Mouse (Mus musculus): ENCODE results near the gene Psmd13. TPM values are rescaled to one million over a fixed set of nuclear protein-coding genes. Genes with fewer than 3 reads are reported as not detected.
"Not testable (repeated sequence)": the region's sequence is repeated elsewhere in the genome, so short reads cannot be mapped to it uniquely, and the experiment has no call there.

The Psmd13 gene
- polyA plus RNA-seq, 1 experiment from 2014 or later, result 374 TPM

DNA sequence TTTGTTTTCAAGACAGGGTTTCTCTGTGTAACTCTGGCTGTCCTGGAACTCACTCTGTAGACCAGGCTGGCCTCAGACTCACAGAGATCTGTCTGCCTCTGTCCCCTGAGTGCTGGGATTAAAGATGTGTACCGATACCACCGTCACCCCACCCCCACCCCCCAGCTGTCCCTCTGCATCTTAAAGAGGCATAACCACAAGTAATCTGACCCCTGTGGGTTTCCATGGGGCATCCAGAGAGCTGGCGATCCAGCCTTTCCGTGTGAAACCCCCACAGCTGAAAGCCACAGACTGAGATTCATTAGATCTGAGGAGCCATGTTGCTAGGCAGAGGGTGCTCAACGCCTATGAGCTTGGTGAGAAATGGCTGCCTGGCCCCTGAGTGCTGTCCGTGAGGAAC is 21.8 kb upstream of the Psmd13 start:
- Histone ChIP-seq H3K4me1 (peaks cover 29% of the 10 kb centered on the region), H3K36me3 (replicated peaks) (peaks cover 68% of the 10 kb centered on the region), H3K27me3 (ENCODE audit: poor library complexity, severe bottlenecking) (no peaks in the 10 kb centered on the region), H3K4me3 (no peak overlapping the region), H3K27ac (no peak overlapping the region), H3K9me3 (no peaks in the 10 kb centered on the region)
- DNase-seq (ENCODE audit: extremely low spot score, low spot score), result no peak
- 87% methylated on average over 6 of the region's 6 CpGs for WGBS

DNA sequence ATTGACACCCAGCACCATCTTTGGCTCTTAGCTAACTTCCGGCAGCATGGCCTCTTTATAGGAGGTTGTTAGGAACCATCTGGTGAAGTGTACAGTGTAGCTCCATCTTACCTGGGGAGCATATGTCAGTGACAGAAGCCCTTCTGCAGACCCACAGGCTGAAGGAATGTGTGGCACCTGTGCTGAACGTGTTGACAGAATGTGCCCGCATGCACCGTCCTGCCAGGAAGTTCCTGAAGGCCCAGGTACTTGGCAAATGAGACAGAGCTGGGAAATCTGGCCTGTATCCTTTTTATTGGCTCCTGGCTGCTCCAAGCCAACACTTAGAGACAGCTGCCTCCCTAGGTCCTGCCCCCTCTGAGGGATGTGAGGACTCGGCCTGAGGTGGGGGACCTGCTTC is 21.0 kb upstream of the Psmd13 start:
- no peaks in the 10 kb centered on the region for H3K27me3 ChIP-seq (ENCODE audit: poor library complexity, severe bottlenecking)
- H3K4me1 ChIP-seq, result peaks cover 22% of the 10 kb centered on the region
- no peaks in the 10 kb centered on the region for H3K9me3 ChIP-seq
- H3K4me3 ChIP-seq, result no peak overlapping the region
- WGBS, result 91% methylated on average over 5 of the region's 5 CpGs
- H3K27ac ChIP-seq, result no peak overlapping the region
- peaks cover 75% of the 10 kb centered on the region for H3K36me3 ChIP-seq (replicated peaks)
- no peak for DNase-seq (ENCODE audit: extremely low spot score, low spot score)

DNA sequence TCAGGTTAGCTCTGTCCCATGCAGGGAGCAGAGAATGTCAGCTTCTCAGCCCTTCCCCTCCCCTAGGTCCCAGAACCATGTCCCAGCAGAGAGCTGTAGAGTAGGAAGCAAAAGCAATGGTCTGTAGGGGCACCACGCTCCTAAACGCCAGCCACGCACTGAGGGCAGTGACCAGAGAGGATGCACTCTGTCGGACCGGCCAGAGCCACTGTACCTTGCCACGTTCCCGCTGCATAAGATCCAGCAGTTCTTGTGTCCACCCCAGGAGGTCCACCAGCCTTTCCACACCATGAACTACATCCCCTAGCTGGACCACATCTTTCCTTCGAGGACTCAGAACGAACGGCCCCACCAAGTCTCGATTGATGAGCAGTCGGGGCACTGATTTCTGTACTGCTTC is 17.0 kb upstream of the Psmd13 start:
- H3K9me3 ChIP-seq, result no peaks in the 10 kb centered on the region
- WGBS, result 87% methylated on average over 12 of the region's 12 CpGs
- no peaks in the 10 kb centered on the region for H3K27me3 ChIP-seq (ENCODE audit: poor library complexity, severe bottlenecking)
- H3K27ac ChIP-seq, result no peak overlapping the region
- H3K4me3 ChIP-seq, result no peak overlapping the region
- peaks cover 77% of the 10 kb centered on the region for H3K36me3 ChIP-seq (replicated peaks)
- no peaks in the 10 kb centered on the region for H3K4me1 ChIP-seq
- no peak for DNase-seq (ENCODE audit: extremely low spot score, low spot score)

DNA sequence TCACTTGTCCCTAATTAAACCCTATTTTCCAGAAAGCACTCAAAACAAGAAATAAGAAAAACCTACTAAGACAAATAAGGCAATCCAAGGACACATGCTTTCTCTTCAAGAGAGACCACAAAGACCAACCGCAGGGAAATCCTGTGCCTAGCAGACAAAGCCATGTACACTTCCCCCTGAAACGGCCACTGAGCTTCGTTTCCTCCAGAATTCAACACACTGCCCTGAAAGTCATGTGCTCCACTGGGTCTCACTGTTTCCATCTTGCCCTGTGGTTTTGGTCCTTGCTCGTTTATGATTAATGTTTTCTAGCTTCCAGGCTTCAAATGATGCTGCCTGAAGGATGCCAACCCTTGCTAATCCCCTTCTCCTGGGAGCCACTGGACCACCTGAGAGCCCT is 7.5 kb upstream of the Psmd13 start:
- Histone ChIP-seq H3K4me1 (no peaks in the 10 kb centered on the region), H3K9me3 (no peaks in the 10 kb centered on the region), H3K36me3 (replicated peaks) (peaks cover 41% of the 10 kb centered on the region), H3K4me3 (no peak overlapping the region), H3K27me3 (ENCODE audit: poor library complexity, severe bottlenecking) (no peaks in the 10 kb centered on the region), H3K27ac (no peak overlapping the region)
- WGBS, result 89% methylated on average over 4 of the region's 4 CpGs
- no peak for DNase-seq (ENCODE audit: extremely low spot score, low spot score)

DNA sequence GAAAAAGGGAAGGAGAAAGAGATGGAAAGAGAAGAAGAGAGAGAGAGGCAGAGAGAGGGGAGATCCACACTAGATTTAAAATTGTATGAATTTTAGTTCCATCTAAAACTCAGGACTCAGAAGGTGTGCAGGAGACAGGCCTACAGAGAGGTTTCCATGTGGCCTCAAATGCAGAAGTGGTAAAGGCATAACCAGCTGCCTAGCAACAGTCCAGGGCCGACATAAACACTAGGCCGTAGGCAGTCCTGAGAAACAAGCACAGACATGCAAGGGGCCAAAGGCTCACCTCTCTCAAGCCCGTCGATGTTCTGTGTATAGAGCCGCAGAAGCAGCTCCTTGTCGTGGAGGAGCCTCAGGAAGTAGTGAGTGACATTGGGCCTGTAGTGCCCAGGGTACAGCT is 4.4 kb upstream of the Psmd13 start:
- H3K9me3 ChIP-seq, result no peaks in the 10 kb centered on the region
- WGBS, result 93% methylated on average over 6 of the region's 6 CpGs
- DNase-seq (ENCODE audit: extremely low spot score, low spot score), result no peak

DNA sequence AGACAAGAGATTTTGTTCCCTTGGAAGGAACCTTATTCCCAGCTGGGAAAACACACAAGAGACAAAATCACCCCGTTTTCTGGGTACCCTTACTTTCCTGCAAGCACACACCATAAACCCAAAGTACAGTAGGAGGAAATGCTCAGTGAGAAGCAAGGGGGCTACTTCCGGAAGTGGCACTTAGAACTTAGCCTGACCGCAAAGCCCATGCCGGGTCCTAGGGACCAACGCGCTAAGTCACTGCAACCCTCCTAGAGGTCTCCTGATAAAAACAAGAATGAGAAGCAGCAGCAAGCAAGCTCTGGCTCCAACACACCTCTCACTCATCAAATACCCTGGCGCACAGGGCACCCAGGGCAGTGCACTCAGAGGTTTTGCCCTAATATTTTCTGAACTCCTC is 2.4 kb upstream of the Psmd13 start:
- peaks cover 20% of the 10 kb centered on the region for H3K4me1 ChIP-seq
- H3K27ac ChIP-seq, result no peak overlapping the region
- no peaks in the 10 kb centered on the region for H3K27me3 ChIP-seq (ENCODE audit: poor library complexity, severe bottlenecking)
- 89% methylated on average over 7 of the region's 7 CpGs for WGBS
- H3K36me3 ChIP-seq (replicated peaks), result peaks cover 39% of the 10 kb centered on the region
- DNase-seq (ENCODE audit: extremely low spot score, low spot score), result no peak
- H3K9me3 ChIP-seq, result no peaks in the 10 kb centered on the region
- no peak overlapping the region for H3K4me3 ChIP-seq

More for the DNA sequence above, 4.4 kb upstream of the Psmd13 start:
- Histone ChIP-seq H3K36me3 (replicated peaks) (peaks cover 36% of the 10 kb centered on the region), H3K27me3 (ENCODE audit: poor library complexity, severe bottlenecking) (no peaks in the 10 kb centered on the region), H3K4me3 (no peak overlapping the region), H3K4me1 (peaks cover 8% of the 10 kb centered on the region), H3K27ac (no peak overlapping the region)

DNA sequence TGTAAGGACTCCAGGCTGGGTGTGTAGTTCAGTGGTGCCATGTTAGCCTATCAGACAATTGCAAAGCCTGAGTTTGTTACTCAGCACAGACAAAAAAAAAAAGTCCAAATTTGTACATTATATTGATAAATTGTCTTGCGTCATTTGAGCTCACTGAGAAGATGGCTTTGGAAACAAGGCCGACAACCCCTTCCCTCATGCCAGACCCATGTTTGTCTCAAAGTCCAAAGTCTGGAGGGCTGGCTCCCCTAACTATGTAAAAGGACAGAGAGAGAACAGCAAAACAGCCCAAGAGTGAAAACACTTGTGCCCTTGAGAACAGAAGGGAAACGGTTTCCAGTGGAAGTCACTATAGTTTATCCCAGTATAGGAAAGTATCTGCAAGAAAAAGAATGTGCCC is 1.3 kb upstream of the Psmd13 start:
- peaks cover 20% of the 10 kb centered on the region for H3K4me1 ChIP-seq
- peak overlapping the region; percentile 18; the same call in 1 of the 2 replicates for H3K4me3 ChIP-seq
- H3K36me3 ChIP-seq (replicated peaks), result peaks cover 43% of the 10 kb centered on the region
- no peaks in the 10 kb centered on the region for H3K27me3 ChIP-seq (ENCODE audit: poor library complexity, severe bottlenecking)
- no peaks in the 10 kb centered on the region for H3K9me3 ChIP-seq
- H3K27ac ChIP-seq, result no peak overlapping the region
- no peak for DNase-seq (ENCODE audit: extremely low spot score, low spot score)
- WGBS, result 83% methylated on average over 3 of the region's 3 CpGs

DNA sequence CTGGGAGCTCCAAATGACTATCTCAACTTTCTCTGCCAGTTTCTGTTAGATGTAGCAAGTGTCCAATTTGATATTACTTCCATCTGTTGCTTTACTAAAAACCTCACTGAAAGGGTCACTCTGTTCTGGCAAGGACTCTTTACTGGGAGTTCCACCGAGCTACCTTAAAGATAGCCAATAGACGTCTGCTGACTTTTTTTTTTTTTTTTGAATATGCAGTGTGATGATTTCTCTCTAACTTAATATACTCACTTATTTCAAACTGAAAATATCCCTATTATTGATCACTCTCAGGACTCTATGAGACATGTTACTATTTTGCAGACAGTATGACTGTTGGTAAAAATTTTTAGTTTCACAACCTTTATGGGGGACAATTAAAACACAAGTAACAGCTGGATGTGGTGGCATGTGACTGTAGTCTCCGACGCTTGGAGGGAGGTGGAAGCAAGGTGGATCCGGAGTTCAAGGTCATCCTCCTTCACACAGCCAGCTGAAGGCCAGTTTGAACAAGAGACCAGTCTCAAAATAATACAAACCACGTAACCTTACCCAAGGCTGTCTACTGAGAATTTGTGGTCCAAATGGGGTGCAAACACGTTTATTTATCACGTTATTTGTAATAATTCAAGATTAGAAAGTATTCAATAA is 778 bp upstream of the Psmd13 start:
- Histone ChIP-seq H3K4me1 (peaks cover 20% of the 10 kb centered on the region), H3K27ac (peak overlapping the region; percentile 88), H3K9me3 (no peaks in the 10 kb centered on the region), H3K4me3 (peak overlapping the region; percentile 98), H3K27me3 (ENCODE audit: poor library complexity, severe bottlenecking) (no peaks in the 10 kb centered on the region), H3K36me3 (replicated peaks) (peaks cover 43% of the 10 kb centered on the region)
- WGBS, result 36% methylated on average over 8 of the region's 8 CpGs
- no peak for DNase-seq (ENCODE audit: extremely low spot score, low spot score)

DNA sequence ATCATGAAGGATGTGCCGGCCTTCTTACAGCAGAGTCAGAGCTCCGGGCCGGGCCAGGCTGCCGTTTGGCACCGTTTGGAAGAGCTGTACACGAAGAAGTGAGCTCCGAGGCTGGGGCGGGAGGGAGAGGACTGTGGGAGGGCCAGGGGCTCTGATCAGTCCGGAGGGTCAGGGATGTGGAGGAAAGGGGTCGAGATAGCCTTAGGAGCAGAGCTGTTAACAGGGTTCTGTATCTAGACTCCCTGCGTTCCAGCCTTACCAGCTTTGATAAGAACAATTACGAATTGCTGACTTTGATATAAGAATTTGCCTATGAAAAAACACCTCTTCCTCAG is 668 bp downstream of the Psmd13 start:
- Histone ChIP-seq H3K27me3 (ENCODE audit: poor library complexity, severe bottlenecking) (no peaks in the 10 kb centered on the region), H3K36me3 (replicated peaks) (peaks cover 43% of the 10 kb centered on the region), H3K4me3 (peak overlapping the region; percentile 98), H3K4me1 (peaks cover 20% of the 10 kb centered on the region), H3K9me3 (no peaks in the 10 kb centered on the region), H3K27ac (peak overlapping the region; percentile 88)
- DNase-seq (ENCODE audit: extremely low spot score, low spot score), result no peak
- WGBS, result under 1% methylated on average over 12 of the region's 12 CpGs

DNA sequence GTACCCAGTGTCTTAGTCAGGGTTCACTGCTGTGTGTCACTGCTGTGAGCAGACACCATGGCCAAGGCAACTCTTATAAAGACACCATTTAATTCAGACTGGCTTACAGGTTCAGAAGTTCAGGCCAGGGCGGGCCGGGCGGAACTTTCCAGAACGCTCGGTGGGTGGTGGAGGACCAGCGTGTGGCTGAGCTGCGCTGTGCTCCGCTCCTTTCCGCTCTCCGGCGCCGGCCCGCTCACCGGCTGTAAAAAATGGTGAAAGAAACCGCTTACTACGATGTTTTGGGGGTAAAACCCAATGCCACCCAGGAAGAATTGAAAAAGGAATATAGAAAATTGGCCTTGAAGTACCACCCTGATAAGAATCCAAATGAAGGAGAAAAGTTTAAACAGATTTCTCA is 8.9 kb downstream of the Psmd13 start:
- not testable (repeated sequence) for H3K27me3 ChIP-seq (ENCODE audit: poor library complexity, severe bottlenecking); H3K4me3 ChIP-seq; H3K9me3 ChIP-seq; H3K27ac ChIP-seq; DNase-seq (ENCODE audit: extremely low spot score, low spot score); H3K4me1 ChIP-seq
- H3K36me3 ChIP-seq (replicated peaks), result peaks cover 88% of the 10 kb centered on the region
- WGBS, result 95% methylated on average over 16 of the region's 16 CpGs

DNA sequence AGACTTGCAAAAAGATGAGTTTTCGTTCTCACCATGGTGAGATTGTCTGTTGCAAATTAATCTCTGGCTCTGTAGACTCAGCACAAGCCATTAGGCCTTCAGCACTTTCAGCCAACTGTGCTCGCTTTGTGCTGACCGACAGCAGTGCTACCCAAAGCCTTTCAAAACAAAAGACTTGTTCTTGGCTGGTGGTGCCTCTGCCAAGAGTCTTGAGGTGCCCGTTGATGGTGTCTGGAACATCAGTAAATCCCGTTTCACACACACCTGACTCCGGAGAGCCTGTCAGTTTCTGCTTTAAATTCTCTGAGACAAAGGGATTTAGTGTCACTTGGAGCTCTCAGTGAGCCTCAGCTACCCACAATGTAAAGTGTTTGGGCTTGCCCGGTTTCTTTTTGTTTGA is 12.3 kb downstream of the Psmd13 start:
- 92% methylated on average over 7 of the region's 7 CpGs for WGBS
- no peaks in the 10 kb centered on the region for H3K27me3 ChIP-seq (ENCODE audit: poor library complexity, severe bottlenecking)

DNA sequence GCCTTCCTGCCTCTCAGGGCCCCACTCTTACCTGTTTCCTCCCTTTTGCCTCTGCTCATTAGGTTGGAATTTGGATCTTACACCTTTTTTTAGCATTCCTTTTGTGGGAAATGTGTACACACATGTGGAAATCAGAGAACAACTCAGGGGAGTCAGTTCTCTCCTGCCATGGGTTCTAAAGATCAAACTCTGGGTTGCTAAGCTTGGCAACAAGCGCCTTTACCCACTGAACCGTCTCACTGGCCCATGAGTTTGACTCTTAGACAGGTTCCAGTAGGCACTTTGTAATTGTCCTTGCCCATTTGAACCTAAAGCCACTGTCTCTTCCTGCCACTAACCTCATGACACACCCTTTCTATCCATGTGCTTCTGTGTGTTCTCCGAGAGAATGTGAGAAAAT is 12.8 kb downstream of the Psmd13 start:
- Histone ChIP-seq H3K4me1 (no peaks in the 10 kb centered on the region), H3K4me3 (no peak overlapping the region), H3K27me3 (ENCODE audit: poor library complexity, severe bottlenecking) (no peaks in the 10 kb centered on the region), H3K27ac (no peak overlapping the region), H3K36me3 (replicated peaks) (peaks cover 86% of the 10 kb centered on the region), H3K9me3 (no peaks in the 10 kb centered on the region)
- DNase-seq (ENCODE audit: extremely low spot score, low spot score), result no peak
- WGBS, result 96% methylated on average over 3 of the region's 3 CpGs

More for the DNA sequence above, 12.3 kb downstream of the Psmd13 start:
- no peaks in the 10 kb centered on the region for H3K4me1 ChIP-seq
- H3K9me3 ChIP-seq, result no peaks in the 10 kb centered on the region
- no peak overlapping the region for H3K27ac ChIP-seq
- no peak for DNase-seq (ENCODE audit: extremely low spot score, low spot score)
- no peak overlapping the region for H3K4me3 ChIP-seq
- peaks cover 88% of the 10 kb centered on the region for H3K36me3 ChIP-seq (replicated peaks)

DNA sequence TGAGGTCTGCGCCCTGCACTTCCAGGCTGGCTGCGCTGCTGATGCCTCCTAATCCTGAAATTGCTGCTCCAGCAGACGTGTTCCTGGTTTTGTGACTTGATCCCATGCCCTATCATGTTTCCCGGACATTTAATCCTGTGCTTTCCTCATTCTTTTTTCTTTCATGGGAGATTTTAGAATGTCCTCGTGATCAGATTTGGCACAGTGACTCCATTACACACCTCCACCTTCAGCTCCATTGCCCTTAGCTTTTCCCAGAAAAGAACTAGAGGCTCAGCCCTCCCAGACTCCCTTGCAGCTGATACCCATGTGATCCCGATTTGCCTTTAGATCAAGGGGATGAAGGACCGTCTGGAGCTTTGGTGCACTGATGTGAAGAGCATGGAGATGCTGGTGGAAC is 16.1 kb downstream of the Psmd13 start:
- Histone ChIP-seq H3K27ac (no peak overlapping the region), H3K4me1 (peaks cover 12% of the 10 kb centered on the region), H3K27me3 (ENCODE audit: poor library complexity, severe bottlenecking) (no peaks in the 10 kb centered on the region), H3K9me3 (no peaks in the 10 kb centered on the region), H3K4me3 (no peak overlapping the region), H3K36me3 (replicated peaks) (peaks cover 69% of the 10 kb centered on the region)
- WGBS, result 82% methylated on average over 7 of the region's 7 CpGs
- DNase-seq (ENCODE audit: extremely low spot score, low spot score), result no peak

DNA sequence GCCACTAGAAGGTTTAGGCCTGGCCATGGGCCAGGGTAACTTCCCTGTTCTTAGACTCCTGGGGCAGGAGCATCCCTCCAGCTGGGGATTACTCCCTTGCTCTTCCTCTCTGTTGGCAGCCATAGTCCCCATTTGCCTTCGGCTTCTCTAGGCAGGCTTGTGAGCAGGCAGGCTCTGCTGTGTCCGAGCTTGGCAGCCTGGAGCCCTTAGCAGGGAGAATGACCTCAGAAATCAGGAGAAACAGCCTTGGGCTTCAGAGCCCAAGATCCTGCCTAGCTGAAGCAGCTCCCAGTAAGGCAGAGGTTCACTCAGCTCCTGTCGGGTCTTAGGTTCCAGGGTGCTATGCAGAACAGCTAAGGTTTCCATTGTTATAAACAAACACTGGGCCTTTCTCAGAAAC is 17.4 kb downstream of the Psmd13 start:
- Histone ChIP-seq H3K9me3 (no peaks in the 10 kb centered on the region), H3K27me3 (ENCODE audit: poor library complexity, severe bottlenecking) (no peaks in the 10 kb centered on the region), H3K4me1 (peaks cover 16% of the 10 kb centered on the region), H3K4me3 (no peak overlapping the region), H3K27ac (no peak overlapping the region), H3K36me3 (replicated peaks) (peaks cover 57% of the 10 kb centered on the region)
- 85% methylated on average over 3 of the region's 3 CpGs for WGBS
- no peak for DNase-seq (ENCODE audit: extremely low spot score, low spot score)
